Mouse (Mus musculus) lung, embryonic 16.5 days (tissue): ENCODE measurements around the gene Tm2d3. TPM values are rescaled to one million over a fixed set of nuclear protein-coding genes. Genes with fewer than 3 reads are reported as not detected.

ENCODE experiments used
- ATAC-seq: fragments of 200-750 bp; cut with Nextera tagmentation; 2 replicates; pipeline ENCODE4 v1.8.0; 2017; ENCODE audit warnings: low read depth, mild to moderate bottlenecking, moderate library complexity
- H3K27ac ChIP-seq: fragments of 300-500 bp; sonication (generic); 2 replicates; pipeline ENCODE4 v1.5.1; 2014; ENCODE audit warnings: mild to moderate bottlenecking, control low read depth, low read length
- H3K27me3 ChIP-seq: fragments of 300-500 bp; sonication (generic); 2 replicates; pipeline ENCODE4 v1.6.1; 2014; ENCODE audit warnings: low read depth, low read length, mixed read lengths; ENCODE audit not compliant: control insufficient read depth, insufficient read depth
- H3K36me3 ChIP-seq: fragments of 300-500 bp; sonication (generic); 2 replicates; pipeline ENCODE4 v1.6.1; 2014; ENCODE audit warnings: low read length; ENCODE audit not compliant: control insufficient read depth, insufficient read depth
- H3K4me1 ChIP-seq: fragments of 300-500 bp; sonication (generic); replicated peaks from 2 replicates; pipeline ENCODE4 v1.6.1; 2014; ENCODE audit warnings: low read length, mixed read lengths; ENCODE audit not compliant: control insufficient read depth, insufficient read depth
- H3K4me2 ChIP-seq: fragments of 300-500 bp; sonication (generic); 2 replicates; pipeline ENCODE4 v1.6.1; 2014; ENCODE audit warnings: low read depth, low read length, control low read depth
- H3K4me3 ChIP-seq: fragments of 300-500 bp; sonication (generic); 2 replicates; pipeline ENCODE4 v1.5.1; 2014; ENCODE audit warnings: mild to moderate bottlenecking, low read length, control low read depth
- H3K9ac ChIP-seq: fragments of 300-500 bp; sonication (generic); 2 replicates; pipeline ENCODE4 v1.6.1; 2014; ENCODE audit warnings: low read length, control low read depth
- H3K9me3 ChIP-seq: fragments of 300-500 bp; sonication (generic); 2 replicates; pipeline ENCODE4 v1.6.1; 2016; ENCODE audit warnings: low read length; ENCODE audit not compliant: control insufficient read depth
- WGBS: fragments of 180-500 bp; shearing (Covaris S2); extraction: QIAGEN DNeasy Blood & Tissue Kit; methylation state at CpG from one replicate; pipeline ENCODE4 v1.1.7; 2014; 5-methylcytosine and 5-hydroxymethylcytosine counted together
- polyA plus RNA-seq: library from polyadenylated mRNA; unstranded; fragments of >200 nt; fragmentation: Nextera tagmentation; extraction: Ambion mirVana; gene quantifications from 2 replicates; pipeline ENCODE4 v1.2.1, GENCODE M21; 2015

The Tm2d3 gene
- polyA plus RNA-seq, 1 experiment from 2014 or later: 79.6 TPM

DNA sequence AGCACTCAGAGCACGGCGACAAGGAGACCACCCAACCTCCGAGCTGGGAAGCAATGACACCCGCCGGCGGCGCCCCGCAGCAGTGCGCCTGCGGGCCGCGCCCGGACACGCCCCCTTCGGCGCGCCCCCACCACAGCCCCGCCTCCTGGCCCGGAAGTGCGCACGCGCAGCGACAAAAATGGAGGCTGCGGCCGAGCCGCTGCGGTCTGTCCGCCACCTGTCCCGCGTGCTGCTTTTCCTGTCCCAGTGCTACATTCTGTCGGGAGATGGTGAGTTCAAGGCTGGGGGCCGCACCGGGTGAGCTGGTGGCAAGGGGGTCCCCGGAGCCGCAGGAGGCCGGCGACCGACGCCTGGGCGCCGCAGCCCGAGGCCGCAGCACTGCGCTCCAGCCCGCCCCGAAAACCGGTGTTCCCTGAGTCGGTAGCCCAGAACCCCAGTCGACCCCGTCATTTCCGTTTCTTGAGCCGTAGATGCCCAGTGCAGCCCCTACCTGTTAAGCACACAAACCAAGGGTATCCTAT lies 2.4 kb downstream of the Tm2d3 start:
- H3K4me1 ChIP-seq: peaks cover 14% of the 10 kb centered on the region
- H3K9ac ChIP-seq: peak overlapping the region; percentile 86
- no peaks in the 10 kb centered on the region for H3K9me3 ChIP-seq
- peaks cover 14% of the 10 kb centered on the region for H3K36me3 ChIP-seq
- H3K27me3 ChIP-seq: no peaks in the 10 kb centered on the region
- peak overlapping the region; percentile 91 for H3K4me2 ChIP-seq
- under 1% methylated on average over 49 of the region's 52 CpGs for WGBS
- H3K27ac ChIP-seq: peak overlapping the region; percentile 98
- peak; percentile 96 for ATAC-seq
- H3K4me3 ChIP-seq: peak overlapping the region; percentile 84

DNA sequence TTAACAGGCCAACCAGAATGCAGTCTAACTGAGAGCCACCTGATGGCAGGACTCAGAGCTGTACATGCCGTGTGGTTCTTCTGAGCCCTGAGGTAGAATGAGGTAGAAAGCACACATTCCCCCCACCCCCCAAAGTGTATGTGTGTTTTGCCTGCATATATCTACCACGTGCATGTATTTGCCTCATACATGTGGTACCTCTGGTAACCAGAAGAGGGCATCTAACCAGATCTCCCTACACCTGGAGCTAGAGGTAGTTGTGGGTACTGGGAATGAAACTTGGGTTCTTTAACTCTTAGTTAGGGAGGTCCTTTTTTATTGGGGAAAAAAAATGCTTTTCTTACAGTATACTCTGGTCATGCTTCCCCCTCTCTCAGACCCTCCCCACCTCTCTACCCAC lies 5.5 kb downstream of the Tm2d3 start:
- no peak for ATAC-seq
- no peak overlapping the region for H3K4me3 ChIP-seq
- H3K9me3 ChIP-seq: no peaks in the 10 kb centered on the region
- H3K27ac ChIP-seq: no peak overlapping the region
- no peak overlapping the region for H3K9ac ChIP-seq
- 38% methylated on average over 2 of the region's 2 CpGs for WGBS
- H3K4me1 ChIP-seq: peaks cover 14% of the 10 kb centered on the region
- H3K27me3 ChIP-seq: no peaks in the 10 kb centered on the region
- H3K4me2 ChIP-seq: no peak overlapping the region
- H3K36me3 ChIP-seq: peaks cover 30% of the 10 kb centered on the region

DNA sequence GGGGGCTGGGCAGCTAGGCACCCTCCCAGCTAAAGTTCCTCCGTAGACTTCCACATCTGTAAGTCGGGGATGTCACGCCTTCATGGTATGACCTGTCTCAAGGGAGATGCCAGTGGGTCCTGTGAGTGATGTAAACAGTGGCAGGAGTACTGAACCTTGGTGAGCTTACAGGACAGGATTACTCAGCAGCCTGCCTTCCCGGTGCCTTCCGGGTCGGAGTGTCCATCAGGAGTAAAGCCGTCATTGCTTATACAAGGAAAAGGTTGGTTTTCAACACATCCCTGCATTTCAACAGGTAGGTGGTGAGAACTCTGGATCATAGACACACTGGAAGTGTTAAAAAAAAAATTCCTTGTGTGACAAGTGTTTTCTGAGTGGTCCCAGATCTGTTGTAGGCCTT lies 11.1 kb downstream of the Tm2d3 start:
- Histone ChIP-seq H3K4me2 (no peak overlapping the region), H3K9me3 (no peaks in the 10 kb centered on the region), H3K36me3 (peaks cover 27% of the 10 kb centered on the region), H3K4me3 (no peak overlapping the region), H3K9ac (no peak overlapping the region), H3K27ac (no peak overlapping the region), H3K4me1 (peaks cover 4% of the 10 kb centered on the region; the same call in 1 of the 2 replicates), H3K27me3 (no peaks in the 10 kb centered on the region)
- 84% methylated on average over 7 of the region's 7 CpGs for WGBS
- ATAC-seq: no peak

DNA sequence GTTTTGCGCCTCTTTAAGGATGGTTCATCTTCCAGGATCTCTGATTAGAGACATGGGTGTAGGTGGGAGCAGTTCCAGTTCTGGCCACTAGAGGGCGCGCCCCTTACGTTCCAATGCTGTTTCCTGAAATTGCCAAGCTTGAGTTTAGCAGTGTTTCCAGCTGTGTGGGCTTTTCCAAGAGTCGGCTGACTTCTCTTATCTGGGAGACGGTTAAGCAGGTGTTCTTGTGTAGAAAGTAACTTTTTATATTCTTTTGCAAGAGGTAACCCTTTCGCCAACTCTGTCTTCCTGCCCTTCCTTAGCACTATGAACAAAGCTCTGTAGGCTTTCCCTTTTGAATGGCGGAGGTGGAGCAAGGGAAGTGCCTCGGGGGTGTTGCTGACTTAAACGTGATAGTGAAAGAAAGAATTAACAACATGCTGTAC lies 13.9 kb downstream of the Tm2d3 start:
- Histone ChIP-seq H3K9ac (peak overlapping the region; percentile 56), H3K27me3 (no peaks in the 10 kb centered on the region), H3K9me3 (no peaks in the 10 kb centered on the region), H3K36me3 (peaks cover 12% of the 10 kb centered on the region), H3K4me1 (peaks cover 4% of the 10 kb centered on the region; the same call in 1 of the 2 replicates), H3K27ac (peak overlapping the region; percentile 16; the same call in 1 of the 2 replicates), H3K4me2 (peak overlapping the region; percentile 59), H3K4me3 (peak overlapping the region; percentile 44)
- 6% methylated on average over 10 of the region's 10 CpGs for WGBS
- peak; percentile 71 for ATAC-seq

DNA sequence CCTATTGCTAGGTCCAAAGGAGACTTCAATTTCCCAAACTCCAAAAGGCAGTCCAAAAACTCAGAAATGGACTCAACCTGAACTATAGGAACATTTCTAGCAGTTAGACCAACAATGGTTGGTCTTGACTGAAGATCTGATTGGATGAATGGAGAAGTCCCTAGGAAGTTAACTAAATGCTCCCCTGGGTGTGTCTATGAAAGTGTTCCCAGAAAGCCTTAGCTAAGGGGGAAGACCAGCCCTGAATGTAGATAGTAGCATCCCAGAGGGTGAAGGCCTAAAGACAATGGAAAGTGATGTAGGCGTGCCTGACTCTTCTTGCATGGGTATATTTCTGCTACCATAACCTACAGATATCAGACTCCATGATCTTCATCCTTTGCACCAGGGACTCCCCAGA lies 17.5 kb downstream of the Tm2d3 start:
- H3K4me2 ChIP-seq: no peak overlapping the region
- peaks cover 4% of the 10 kb centered on the region; the same call in 1 of the 2 replicates for H3K4me1 ChIP-seq
- H3K9ac ChIP-seq: no peak overlapping the region
- no peaks in the 10 kb centered on the region for H3K9me3 ChIP-seq
- H3K27ac ChIP-seq: no peak overlapping the region
- WGBS: 90% methylated on average over 1 of the region's 1 CpGs
- no peaks in the 10 kb centered on the region for H3K27me3 ChIP-seq
- no peak for ATAC-seq
- no peak overlapping the region for H3K4me3 ChIP-seq
- no peaks in the 10 kb centered on the region for H3K36me3 ChIP-seq

DNA sequence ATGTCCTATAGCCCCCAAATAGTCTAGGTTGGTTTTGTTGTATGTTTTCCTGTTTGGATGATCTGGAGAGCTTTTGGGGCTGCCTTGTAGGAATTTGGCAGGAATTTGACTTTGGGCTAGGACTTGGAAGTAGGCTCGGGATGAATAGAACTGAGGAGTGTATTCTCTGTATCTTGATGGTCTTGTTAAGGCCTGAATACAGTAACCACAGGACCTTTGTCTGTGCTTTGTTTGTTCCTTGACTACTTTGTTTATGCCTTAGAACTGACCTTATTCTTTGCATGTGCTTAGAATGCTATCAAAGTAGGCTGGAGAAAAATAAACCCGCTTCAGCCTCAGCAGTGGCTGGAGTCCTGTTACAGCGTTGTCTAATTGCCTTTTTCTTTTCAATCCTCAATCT lies 19.3 kb downstream of the Tm2d3 start:
- H3K4me2 ChIP-seq: no peak overlapping the region
- H3K27me3 ChIP-seq: no peaks in the 10 kb centered on the region
- no peaks in the 10 kb centered on the region for H3K9me3 ChIP-seq
- no peak for ATAC-seq
- no peak overlapping the region for H3K9ac ChIP-seq
- H3K4me3 ChIP-seq: no peak overlapping the region
- H3K4me1 ChIP-seq: peaks cover under 1% of the 10 kb centered on the region; the same call in 1 of the 2 replicates
- WGBS: 74% methylated on average over 3 of the region's 3 CpGs
- no peak overlapping the region for H3K27ac ChIP-seq
- H3K36me3 ChIP-seq: no peaks in the 10 kb centered on the region

DNA sequence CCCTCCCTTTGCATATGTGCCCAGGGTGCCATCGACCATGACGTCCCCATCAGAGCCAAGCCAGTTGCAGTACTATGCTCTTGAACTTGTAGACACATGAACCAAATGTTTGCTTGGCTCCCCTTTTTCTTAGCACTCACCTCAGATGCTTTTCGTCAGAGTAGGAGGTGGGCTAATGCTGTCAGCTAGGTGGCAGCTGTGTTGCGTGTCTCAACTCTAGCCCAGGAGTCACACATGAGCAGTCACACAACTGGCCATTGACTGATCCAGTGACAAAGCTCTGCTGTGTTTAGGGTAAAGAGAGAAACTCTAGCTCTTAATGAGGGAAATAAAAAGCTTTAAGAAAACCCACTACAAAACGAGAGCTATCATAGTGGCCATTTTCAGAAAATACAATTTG lies 22.8 kb downstream of the Tm2d3 start:
- Histone ChIP-seq H3K9ac (no peak overlapping the region), H3K4me1 (no peaks in the 10 kb centered on the region), H3K27ac (no peak overlapping the region), H3K4me3 (no peak overlapping the region), H3K27me3 (no peaks in the 10 kb centered on the region), H3K36me3 (no peaks in the 10 kb centered on the region), H3K9me3 (no peaks in the 10 kb centered on the region), H3K4me2 (no peak overlapping the region)
- ATAC-seq: no peak
- 52% methylated on average over 5 of the region's 5 CpGs for WGBS

DNA sequence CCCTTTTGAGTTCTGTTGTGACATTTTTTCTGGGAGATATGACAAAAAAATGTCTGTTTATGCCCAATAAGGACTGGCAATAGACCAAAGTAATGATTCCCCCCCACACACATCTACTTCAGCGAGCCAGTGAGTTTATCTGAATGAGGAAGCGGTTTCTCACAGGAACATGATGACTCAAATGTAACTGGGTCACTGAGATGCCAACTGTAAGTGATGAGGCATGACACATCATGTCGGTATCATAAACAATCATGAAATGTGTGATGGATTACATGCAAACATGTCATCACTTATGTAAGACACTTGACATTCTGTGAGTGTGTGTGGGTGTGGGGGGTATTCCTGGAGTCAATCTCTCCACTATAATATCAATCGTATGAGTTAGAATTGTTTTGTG lies 23.3 kb downstream of the Tm2d3 start:
- no peaks in the 10 kb centered on the region for H3K36me3 ChIP-seq
- no peak overlapping the region for H3K27ac ChIP-seq
- no peaks in the 10 kb centered on the region for H3K4me1 ChIP-seq
- no peaks in the 10 kb centered on the region for H3K27me3 ChIP-seq
- H3K4me3 ChIP-seq: no peak overlapping the region
- H3K4me2 ChIP-seq: no peak overlapping the region
- no peak overlapping the region for H3K9ac ChIP-seq
- WGBS: 45% methylated on average over 4 of the region's 4 CpGs
- no peak for ATAC-seq
- no peaks in the 10 kb centered on the region for H3K9me3 ChIP-seq

DNA sequence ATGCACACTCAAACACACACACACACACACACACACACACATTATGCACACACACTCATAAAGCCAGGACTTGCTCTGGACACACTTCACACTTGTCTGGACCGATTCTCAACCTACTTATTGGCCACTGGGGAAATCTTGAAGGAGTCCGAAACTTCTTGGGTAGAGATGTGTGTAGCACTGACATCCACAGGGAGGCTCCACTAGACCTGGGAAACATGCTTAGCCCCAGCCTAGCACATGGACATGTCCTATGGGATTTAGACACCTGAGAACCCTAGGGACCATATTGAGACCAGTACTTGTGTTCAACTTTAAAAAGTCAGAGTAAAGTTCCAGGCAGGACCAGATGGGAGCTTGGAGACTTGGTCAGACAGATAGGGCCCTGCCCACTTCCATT lies 43.1 kb downstream of the Tm2d3 start:
- no peaks in the 10 kb centered on the region for H3K36me3 ChIP-seq
- H3K9me3 ChIP-seq: no peaks in the 10 kb centered on the region
- WGBS: 67% methylated on average over 2 of the region's 2 CpGs
- H3K4me3 ChIP-seq: no peak overlapping the region
- no peak overlapping the region for H3K27ac ChIP-seq
- no peak overlapping the region for H3K9ac ChIP-seq
- ATAC-seq: no peak
- peaks cover 4% of the 10 kb centered on the region; the same call in 1 of the 2 replicates for H3K4me1 ChIP-seq
- no peak overlapping the region for H3K4me2 ChIP-seq
- no peaks in the 10 kb centered on the region for H3K27me3 ChIP-seq

DNA sequence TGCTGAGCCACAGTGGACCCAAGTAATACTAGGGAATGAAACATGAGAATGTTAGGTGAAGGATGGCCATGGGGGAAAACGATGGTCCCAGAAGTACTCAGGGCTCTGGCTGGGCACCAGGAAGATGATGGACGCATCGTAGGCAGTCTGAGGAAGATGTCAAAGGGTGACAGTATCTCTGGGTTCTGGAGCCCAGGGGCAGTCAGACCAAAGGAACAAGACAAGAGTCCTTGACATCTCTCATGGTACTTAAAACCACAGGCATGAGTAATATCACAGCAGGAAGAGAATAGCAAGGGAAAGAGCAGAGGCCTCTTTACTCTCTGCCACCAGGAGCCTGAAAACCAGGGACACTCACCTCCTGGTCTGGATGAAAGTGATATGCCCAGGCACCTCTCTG lies 44.3 kb downstream of the Tm2d3 start:
- H3K9ac ChIP-seq: no peak overlapping the region
- H3K4me2 ChIP-seq: no peak overlapping the region
- WGBS: 93% methylated on average over 3 of the region's 3 CpGs
- ATAC-seq: no peak
- peaks cover 4% of the 10 kb centered on the region; the same call in 1 of the 2 replicates for H3K4me1 ChIP-seq
- no peak overlapping the region for H3K27ac ChIP-seq
- no peaks in the 10 kb centered on the region for H3K27me3 ChIP-seq
- H3K9me3 ChIP-seq: no peaks in the 10 kb centered on the region
- H3K4me3 ChIP-seq: no peak overlapping the region
- no peaks in the 10 kb centered on the region for H3K36me3 ChIP-seq
